Comparison of ENCODE assay signal across 8 mouse cellular contexts in genomic region chr16:37813691-37814382, GRCm38 (mm10). TPM values are rescaled to one million over a fixed set of nuclear protein-coding genes. Genes with fewer than 3 reads are reported as not detected.
DNase-seq lines count a peak whose midpoint lies in the region; ATAC-seq and TF ChIP-seq lines count a peak whose summit lies in the region.

No protein-coding gene starts in this region.

- H3K27me3 ChIP-seq in heart, embryonic 11.5 days (ENCODE audit: control insufficient read depth, insufficient read depth, low read length) = no peaks in the 10 kb centered on the region
- no peaks in the 10 kb centered on the region for H3K27me3 ChIP-seq in forebrain, embryonic 15.5 days
- no peaks in the 10 kb centered on the region for H3K27me3 ChIP-seq in liver, embryonic 15.5 days
- no peaks in the 10 kb centered on the region for H3K27me3 ChIP-seq in cerebellum, adult 2 months (ENCODE audit: control insufficient read depth, insufficient read depth, low read length)

- peak overlapping the region; percentile 31 for H3K4me2 ChIP-seq in heart, embryonic 11.5 days
- H3K4me2 ChIP-seq in forebrain, embryonic 15.5 days (replicated peaks) = 0 out of 2 replicates have a peak overlapping the region, but pooled peaks have one; percentile 21
- H3K4me2 ChIP-seq in liver, embryonic 15.5 days = peak overlapping the region; percentile 20; the same call in 1 of the 2 replicates

- H3K27ac ChIP-seq in heart, embryonic 11.5 days (ENCODE audit: low read depth, low read length) = peak overlapping the region; percentile 57
- peak overlapping the region; percentile 76 for H3K27ac ChIP-seq in forebrain, embryonic 15.5 days (replicated peaks)
- no peak overlapping the region for H3K27ac ChIP-seq in liver, embryonic 15.5 days (replicated peaks)
- no peak overlapping the region for H3K27ac ChIP-seq in cerebellum, adult 2 months (ENCODE audit: insufficient read depth, low read length)

- H3K36me3 ChIP-seq in heart, embryonic 11.5 days (ENCODE audit: control insufficient read depth, insufficient read depth, low read length) = peaks cover 9% of the 10 kb centered on the region
- no peaks in the 10 kb centered on the region for H3K36me3 ChIP-seq in forebrain, embryonic 15.5 days
- no peaks in the 10 kb centered on the region for H3K36me3 ChIP-seq in liver, embryonic 15.5 days (replicated peaks)

- no peak overlapping the region for H3K4me3 ChIP-seq in heart, embryonic 11.5 days (ENCODE audit: low read depth, low read length)
- H3K4me3 ChIP-seq in forebrain, embryonic 15.5 days = no peak overlapping the region
- H3K4me3 ChIP-seq in liver, embryonic 15.5 days (replicated peaks) = no peak overlapping the region
- H3K4me3 ChIP-seq in cerebellum, adult 2 months (replicated peaks; ENCODE audit: insufficient read depth, low read depth, low read length) = no peak overlapping the region

- peaks cover 33% of the 10 kb centered on the region for H3K4me1 ChIP-seq in heart, embryonic 11.5 days (ENCODE audit: control insufficient read depth, insufficient read depth, low read length)
- peaks cover 23% of the 10 kb centered on the region for H3K4me1 ChIP-seq in forebrain, embryonic 15.5 days
- peaks cover 6% of the 10 kb centered on the region for H3K4me1 ChIP-seq in liver, embryonic 15.5 days (replicated peaks)
- peaks cover 5% of the 10 kb centered on the region for H3K4me1 ChIP-seq in cerebellum, adult 2 months (ENCODE audit: control insufficient read depth, insufficient read depth, low read length)

- no peak overlapping the region for H3K9ac ChIP-seq in heart, embryonic 11.5 days (ENCODE audit: low read depth, low read length)
- no peak overlapping the region for H3K9ac ChIP-seq in forebrain, embryonic 15.5 days (replicated peaks)
- H3K9ac ChIP-seq in liver, embryonic 15.5 days = no peak overlapping the region

- no peaks in the 10 kb centered on the region for H3K9me3 ChIP-seq in heart, embryonic 11.5 days (replicated peaks; ENCODE audit: control insufficient read depth, low read length)
- H3K9me3 ChIP-seq in forebrain, embryonic 15.5 days = no peaks in the 10 kb centered on the region
- H3K9me3 ChIP-seq in liver, embryonic 15.5 days (replicated peaks) = no peaks in the 10 kb centered on the region

- TF ChIP-seq POLR2A in cerebellum, adult 2 months (IDR thresholded peaks at IDR 0.05; ENCODE audit: borderline replicate concordance, insufficient read depth, low read length) = no peak

- WGBS in heart, embryonic 11.5 days (ENCODE audit: insufficient replicate concordance) = 40% methylated on average over 5 of the region's 5 CpGs
- 31% methylated on average over 5 of the region's 5 CpGs for WGBS in forebrain, embryonic 15.5 days
- 27% methylated on average over 5 of the region's 5 CpGs for WGBS in liver, embryonic 15.5 days (ENCODE audit: insufficient replicate concordance)
- WGBS in cerebellum, adult 2 months = 65% methylated on average over 5 of the region's 5 CpGs

- ATAC-seq in heart, embryonic 11.5 days (replicated peaks; ENCODE audit: insufficient number of reproducible peaks, low FRiP score, low TSS enrichment) = no peak
- peak; percentile 7 for ATAC-seq in forebrain, embryonic 15.5 days (replicated peaks)
- ATAC-seq in liver, embryonic 15.5 days (ENCODE audit: insufficient read depth) = peak; percentile 12; the same call in 1 of the 2 replicates

- no peak for DNase-seq in heart, postnatal 14 days
- peak; percentile 4 for DNase-seq in CD4-positive, CD25-positive, alpha-beta regulatory T cell, adult 2 months (ENCODE audit: low read depth, low spot score)
- no peak for DNase-seq in cerebellum, adult 2 months
- DNase-seq in gastrocnemius, postnatal 4 days (ENCODE audit: low spot score in 2 of 2) = no peak
- DNase-seq in cerebellum, adult 11-12 months = no peak

- TF ChIP-seq CTCF in cerebellum, adult 2 months (IDR thresholded peaks at IDR 0.05; ENCODE audit: borderline replicate concordance, insufficient read depth, low read depth, low read length) = no peak

- intact Hi-C loops in heart, postnatal 14 days (cut with DNase I) = loop anchor here (2.0 to 5.0 kb wide), 2 partner anchors 53 to 129 kb away; partner anchors contain the start of gene Lrrc58

RNA-seq across cellular contexts. Expression of gene Fstl1, which starts 37.2 kb away (rescaled TPM):
- 500 and 503 TPM in 2 replicates for polyA plus RNA-seq in heart, embryonic 11.5 days (2014; fragmentation: Nextera tagmentation; extraction: Ambion mirVana)
- total RNA-seq in heart, postnatal 14 days (2021) = 100 to 1,000 TPM; 221 to 228 TPM
- polyA plus RNA-seq in forebrain, embryonic 15.5 days (2015; fragmentation: Nextera tagmentation; extraction: Ambion mirVana) = 80.6 and 82.9 TPM in 2 replicates
- polyA plus RNA-seq in liver, embryonic 15.5 days (2015; fragmentation: Nextera tagmentation; extraction: Ambion mirVana) = 18.7 and 18.8 TPM in 2 replicates
- 26.9 and 35.2 TPM in 2 replicates for polyA plus RNA-seq in cerebellum, adult 2 months (2012; rRNA removed)
- total RNA-seq in gastrocnemius, postnatal 4 days (2021) = 100 to 1,000 TPM; 710 to 767 TPM

RNA-seq across cellular contexts. Expression of gene Gm36028, which starts 47.1 kb away (rescaled TPM):
- 1.00 and 1.0 TPM in 2 replicates for polyA plus RNA-seq in heart, embryonic 11.5 days (2014; fragmentation: Nextera tagmentation; extraction: Ambion mirVana)
- under 1 TPM; 0.37 to 0.43 TPM for total RNA-seq in heart, postnatal 14 days (2021)
- polyA plus RNA-seq in forebrain, embryonic 15.5 days (2015; fragmentation: Nextera tagmentation; extraction: Ambion mirVana) = 0.15 TPM in 1 of 2 replicates, not detected in the other
- 0.09 TPM in 1 of 2 replicates, not detected in the other for polyA plus RNA-seq in liver, embryonic 15.5 days (2015; fragmentation: Nextera tagmentation; extraction: Ambion mirVana)
- polyA plus RNA-seq in cerebellum, adult 2 months (2012; rRNA removed) = 0.15 and 0.21 TPM in 2 replicates
- total RNA-seq in gastrocnemius, postnatal 4 days (2021) = not detected

RNA-seq across cellular contexts. Expression of gene Lrrc58, which starts 54.4 kb away (rescaled TPM):
- 41.6 and 42.9 TPM in 2 replicates for polyA plus RNA-seq in heart, embryonic 11.5 days (2014; fragmentation: Nextera tagmentation; extraction: Ambion mirVana)
- total RNA-seq in heart, postnatal 14 days (2021) = 10 to 100 TPM; 85.6 to 85.7 TPM
- polyA plus RNA-seq in forebrain, embryonic 15.5 days (2015; fragmentation: Nextera tagmentation; extraction: Ambion mirVana) = 61.2 and 62.6 TPM in 2 replicates
- polyA plus RNA-seq in liver, embryonic 15.5 days (2015; fragmentation: Nextera tagmentation; extraction: Ambion mirVana) = 12.0 TPM in 2 replicates
- 30.7 and 32.8 TPM in 2 replicates for polyA plus RNA-seq in cerebellum, adult 2 months (2012; rRNA removed)
- 10 to 100 TPM; 65.5 to 68.2 TPM for total RNA-seq in gastrocnemius, postnatal 4 days (2021)

Comparison
In these comparisons a context has a peak if more than half of its experiments do, and no peak if none do; other contexts are left out.
1. H3K27ac ChIP-seq: peak in heart, embryonic 11.5 days (single experiment) and forebrain, embryonic 15.5 days (single experiment); none in liver, embryonic 15.5 days (single experiment) and cerebellum, adult 2 months (single experiment).
2. Peak in every context shown above with its lines, with median percentiles within 50 percentile points of each other: H3K4me2 ChIP-seq.